Mouse (Mus musculus) heart, postnatal 10 days (tissue): ENCODE measurements at regions not wholly inside any gene's neighbourhood (a gene's known extent, or its start where the extent isn't known, plus 50 kb on each side); places are given as distances from the start of the nearest gene placed in this dataset.

ENCODE experiments used
- DNase-seq, 2 experiments: peaks; one replicate each; pipeline ENCODE4 v3.0.0; 2021
- intact Hi-C: fragments of 180-260 bp; cut with DNase I; formaldehyde crosslinking; loops from one replicate; pipeline ENCODE4 v1.15.1; 2025

DNA sequence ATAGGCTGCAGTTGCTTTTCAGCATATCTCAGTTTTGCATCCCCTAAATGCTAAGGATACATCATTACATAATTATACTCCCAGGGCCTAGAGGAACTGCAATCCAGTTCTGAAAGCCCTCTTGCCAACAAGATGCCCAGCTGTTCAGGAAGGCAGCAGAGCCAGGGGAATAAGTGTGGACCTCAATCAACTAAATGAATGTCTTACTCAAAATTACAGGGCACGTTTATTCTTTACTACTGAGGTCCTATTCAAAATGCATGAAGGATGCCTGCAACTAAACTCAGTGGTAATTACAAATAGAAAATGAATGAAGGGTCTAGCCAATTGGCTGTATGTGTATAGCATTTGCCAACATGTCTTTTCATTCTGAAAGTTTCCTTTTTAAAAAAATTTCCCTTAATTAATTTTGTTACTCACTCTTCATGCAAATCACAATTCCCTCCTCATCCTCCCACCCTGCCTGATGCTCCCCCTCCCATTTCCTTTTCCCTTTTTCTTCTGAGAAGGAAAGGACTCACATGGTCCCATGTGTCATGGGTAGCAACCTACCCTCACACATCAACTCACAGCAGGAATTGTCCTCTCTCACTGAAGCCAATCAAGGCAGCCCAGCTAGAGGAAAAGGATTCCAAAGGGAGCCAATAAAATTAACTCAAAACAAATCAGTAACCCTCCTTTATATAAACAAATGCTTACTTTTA, 86.9 kb upstream of the Ins1 start:
- intact Hi-C loops, result no loop called here

DNA sequence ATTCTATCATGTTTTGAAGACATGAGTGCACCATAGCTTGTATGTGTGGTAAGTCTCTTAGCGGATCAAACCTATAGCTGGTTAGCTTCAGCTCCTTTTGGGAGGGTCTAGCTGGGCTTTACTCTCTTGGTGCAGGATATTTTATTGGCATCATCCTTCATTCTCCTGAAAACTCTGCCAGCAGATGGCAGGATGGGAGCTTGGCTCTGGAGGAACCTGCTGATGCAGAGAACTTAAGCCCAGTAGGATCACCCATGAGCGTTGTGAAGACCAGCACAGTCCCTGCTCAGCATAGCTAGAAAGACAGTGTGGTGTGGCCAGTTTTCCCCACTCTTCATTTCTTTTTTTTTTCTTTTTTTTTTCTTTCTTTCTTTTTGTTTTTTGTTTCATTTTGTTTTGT, 70.3 kb upstream of the Ins1 start:
- intact Hi-C loops, result no loop called here
- DNase-seq, result peak in 1 of 2 experiments; percentile 2

More for the DNA sequence above, 86.9 kb upstream of the Ins1 start:
- DNase-seq, result no peak

DNA sequence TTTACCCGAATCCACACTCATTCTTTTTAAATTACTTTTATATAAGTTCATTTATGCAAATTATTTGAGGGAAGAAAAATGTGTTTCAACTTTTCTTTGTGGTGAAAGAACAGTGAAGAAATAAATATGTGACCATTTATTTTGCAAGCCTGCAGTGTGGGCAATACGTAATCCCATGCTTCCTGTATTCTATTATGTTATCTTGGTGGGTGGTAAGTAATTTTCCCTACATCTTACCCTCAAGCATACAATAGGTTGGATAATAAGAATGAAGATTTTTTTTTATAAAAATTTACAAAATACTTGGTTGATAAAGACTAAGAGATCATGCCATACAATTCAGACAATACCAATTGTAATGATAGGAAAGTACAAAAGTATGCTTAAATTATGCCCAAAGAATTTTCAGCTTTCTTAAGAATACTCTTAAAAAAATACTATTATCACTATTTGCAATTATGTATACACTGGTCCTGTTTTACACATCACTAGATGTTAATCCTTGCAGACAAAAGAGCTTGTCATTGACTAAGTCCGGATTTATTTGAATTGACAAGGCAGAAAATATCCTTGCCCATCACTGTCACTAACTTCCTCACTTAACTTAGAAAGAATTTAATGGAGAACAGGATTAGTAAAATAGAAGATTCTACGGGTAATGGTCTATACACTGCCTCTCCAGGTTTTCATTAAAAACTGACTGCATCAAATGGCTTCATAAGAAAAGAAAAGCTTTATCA, 64.4 kb upstream of the Ins1 start:
- no peak for DNase-seq
- intact Hi-C loops, result no loop called here

DNA sequence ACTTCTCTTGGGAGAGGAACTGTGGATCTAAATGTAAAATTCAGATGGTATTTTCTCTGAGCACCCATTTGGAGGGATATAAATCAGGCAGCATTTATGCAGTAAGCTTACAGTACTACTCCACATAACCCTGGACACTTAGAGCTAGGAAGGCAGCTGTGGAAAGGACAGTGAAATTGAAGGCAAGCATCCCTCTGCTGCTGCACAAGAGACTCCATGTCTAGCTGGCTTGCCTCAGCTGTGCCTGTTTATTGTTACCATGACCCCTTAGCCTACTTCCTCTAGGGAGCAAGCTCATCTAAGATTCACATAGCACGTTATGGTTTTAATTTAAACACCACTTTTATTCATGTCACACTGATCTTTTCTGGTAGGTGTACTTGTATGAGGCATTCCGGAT, 56.4 kb upstream of the Ins1 start:
- DNase-seq, result no peak
- intact Hi-C loops, result no loop called here
